Mouse (Mus musculus) stomach, postnatal 0 days (tissue): ENCODE results near the gene Dnhd1. TPM values are rescaled to one million over a fixed set of nuclear protein-coding genes. Genes with fewer than 3 reads are reported as not detected.
A peak's percentile ranks its signal among the peaks of the same experiment; 100 is the strongest.

ENCODE experiments used
- ATAC-seq: fragments of 200-750 bp; cut with Nextera tagmentation; 2 replicates; pipeline ENCODE4 v1.8.0; 2017; ENCODE audit not compliant: low FRiP score, low TSS enrichment
- DNase-seq: peaks from one replicate; pipeline ENCODE4 v3.0.0-alpha.2; 2016; ENCODE audit warnings: low spot score
- H3K27ac ChIP-seq: fragments of 300-500 bp; sonication (generic); replicated peaks from 2 replicates; pipeline ENCODE4 v1.5.1; 2014; ENCODE audit warnings: mild to moderate bottlenecking, control low read depth
- H3K27me3 ChIP-seq: fragments of 300-500 bp; sonication (generic); 2 replicates; pipeline ENCODE4 v1.6.1; 2014; ENCODE audit warnings: low read length; ENCODE audit not compliant: control insufficient read depth, insufficient read depth
- H3K36me3 ChIP-seq: fragments of 300-500 bp; sonication (generic); 2 replicates; pipeline ENCODE4 v1.6.1; 2014; ENCODE audit warnings: low read length, mixed read lengths; ENCODE audit not compliant: control insufficient read depth, insufficient read depth
- H3K4me1 ChIP-seq: fragments of 300-500 bp; sonication (generic); replicated peaks from 2 replicates; pipeline ENCODE4 v1.6.1; 2014; ENCODE audit warnings: antibody characterized with exemption; ENCODE audit not compliant: control insufficient read depth, insufficient read depth
- H3K4me2 ChIP-seq: fragments of 300-500 bp; sonication (generic); replicated peaks from 2 replicates; pipeline ENCODE4 v1.6.1; 2014; ENCODE audit warnings: low read depth, mild to moderate bottlenecking, control low read depth, moderate library complexity
- H3K4me3 ChIP-seq: fragments of 300-500 bp; sonication (generic); 2 replicates; pipeline ENCODE4 v1.5.1; 2014; ENCODE audit warnings: low read depth, low read length, control low read depth
- H3K9ac ChIP-seq: fragments of 300-500 bp; sonication (generic); 2 replicates; pipeline ENCODE4 v1.6.1; 2014; ENCODE audit warnings: mild to moderate bottlenecking, low read length, control low read depth, mixed read lengths
- H3K9me3 ChIP-seq: fragments of 300-500 bp; sonication (generic); 2 replicates; pipeline ENCODE4 v1.6.1; 2016; ENCODE audit warnings: low read length; ENCODE audit not compliant: control insufficient read depth
- CTCF ChIP-seq: IDR thresholded peaks from 2 replicates; pipeline ENCODE4 v1.5.1; 2016; ENCODE audit warnings: antibody characterized with exemption, low read depth, mild to moderate bottlenecking, moderate library complexity
- EP300 ChIP-seq: optimal IDR thresholded peaks from 2 replicates; pipeline ENCODE3; 2016; ENCODE audit warnings: antibody characterized with exemption
- WGBS: fragments of 180-500 bp; shearing (Covaris S2); extraction: QIAGEN DNeasy Blood & Tissue Kit; methylation state at CpG from one replicate; pipeline ENCODE4 v1.1.7; 2014; 5-methylcytosine and 5-hydroxymethylcytosine counted together
- polyA plus RNA-seq: library from polyadenylated mRNA; unstranded; fragments of >200 nt; fragmentation: Nextera tagmentation; extraction: Ambion mirVana; gene quantifications from 2 replicates; pipeline ENCODE4 v1.2.1, GENCODE M21; 2015

Dnhd1 gene
- polyA plus RNA-seq, 1 experiment from 2014 or later: 0.07 TPM

DNA sequence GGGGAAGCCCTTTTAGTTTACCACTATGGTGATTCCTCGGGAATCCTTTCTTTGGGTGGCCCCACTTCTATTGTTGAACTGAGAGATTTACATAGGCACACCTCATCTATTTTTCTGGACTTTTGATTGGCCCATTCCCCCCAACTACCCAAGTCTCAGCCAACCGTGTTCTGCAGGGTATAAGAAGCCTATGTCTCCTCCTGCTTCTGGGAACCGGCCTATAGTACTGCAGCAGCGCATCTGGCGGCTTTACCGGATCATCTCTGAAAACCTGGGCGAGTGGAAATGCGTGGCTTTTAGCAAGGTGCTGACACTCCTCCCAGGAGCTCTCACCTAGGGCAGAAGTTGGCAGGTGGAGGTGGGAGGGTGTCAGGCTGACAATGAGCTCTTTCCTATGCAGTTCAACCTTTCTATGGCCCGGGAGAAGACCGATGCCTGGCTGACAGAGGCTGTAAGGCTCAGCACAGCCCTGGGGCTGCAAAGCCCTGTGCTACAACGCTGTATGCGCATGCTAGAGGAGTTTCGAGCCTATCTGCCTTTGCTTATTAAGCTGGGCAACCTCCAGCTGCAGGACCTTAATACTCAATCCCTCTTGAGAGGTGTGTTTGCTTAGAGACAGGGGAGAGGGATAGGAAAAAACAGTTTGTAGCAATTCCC, 35.0 kb downstream of the Dnhd1 start:
- H3K27ac ChIP-seq: no peak overlapping the region
- ATAC-seq (no peak), DNase-seq (no peak)
- H3K4me1 ChIP-seq: no peaks in the 10 kb centered on the region
- H3K4me3 ChIP-seq: no peak overlapping the region
- no peak overlapping the region for H3K4me2 ChIP-seq
- no peak for TF ChIP-seq CTCF
- TF ChIP-seq EP300: no peak
- H3K27me3 ChIP-seq: no peaks in the 10 kb centered on the region
- no peaks in the 10 kb centered on the region for H3K9me3 ChIP-seq
- WGBS: 15% methylated on average over 13 of the region's 13 CpGs
- H3K36me3 ChIP-seq: no peaks in the 10 kb centered on the region
- no peak overlapping the region for H3K9ac ChIP-seq

DNA sequence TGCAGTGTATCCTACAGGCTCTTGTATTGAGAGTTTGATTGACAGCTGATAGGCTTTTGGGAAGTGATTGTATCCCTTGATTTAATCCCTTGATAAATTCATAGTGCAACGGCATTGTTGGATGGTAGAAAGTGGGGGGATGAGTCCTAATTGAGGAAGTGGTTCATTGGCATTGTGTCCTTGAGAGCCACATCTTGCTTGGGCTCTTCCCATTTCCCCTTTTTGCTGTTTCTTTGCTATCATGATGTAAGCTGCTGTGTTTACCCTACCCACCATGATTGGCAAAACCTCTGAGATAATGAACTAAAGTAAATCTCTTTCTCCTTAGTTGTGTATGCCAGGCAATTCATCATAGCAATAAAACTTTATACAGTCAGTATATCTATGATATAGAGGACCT, 40.2 kb downstream of the Dnhd1 start:
- TF ChIP-seq CTCF (no peak), EP300 (no peak)
- Histone ChIP-seq H3K36me3 (no peaks in the 10 kb centered on the region), H3K4me3 (no peak overlapping the region), H3K27ac (no peak overlapping the region), H3K27me3 (no peaks in the 10 kb centered on the region), H3K4me1 (no peaks in the 10 kb centered on the region), H3K4me2 (no peak overlapping the region), H3K9me3 (no peaks in the 10 kb centered on the region), H3K9ac (no peak overlapping the region)
- DNase-seq: no peak
- WGBS: 73% methylated on average over 1 of the region's 1 CpGs
- no peak for ATAC-seq

DNA sequence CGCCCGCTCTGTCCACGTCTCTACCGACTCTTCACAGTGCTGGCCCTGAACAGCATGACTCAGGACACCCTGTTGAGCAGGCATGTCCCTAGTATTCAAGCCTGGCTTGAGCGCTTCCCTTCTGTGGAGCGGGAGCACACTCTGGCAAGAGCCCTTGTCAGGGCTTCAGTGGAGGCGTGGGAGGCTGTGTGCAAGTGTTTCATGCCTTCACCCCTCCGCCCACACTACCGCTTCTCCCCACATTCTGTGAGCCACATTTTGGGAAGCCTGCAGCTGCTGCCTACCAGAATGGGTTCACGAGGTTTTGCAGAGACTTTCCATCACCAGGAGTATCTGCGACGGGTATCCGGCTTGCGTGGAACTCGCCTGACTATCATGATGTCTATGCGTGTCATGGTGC, 52.6 kb downstream of the Dnhd1 start:
- no peak overlapping the region for H3K4me3 ChIP-seq
- H3K9me3 ChIP-seq: no peaks in the 10 kb centered on the region
- H3K4me1 ChIP-seq: no peaks in the 10 kb centered on the region
- H3K4me2 ChIP-seq: no peak overlapping the region
- H3K36me3 ChIP-seq: no peaks in the 10 kb centered on the region
- H3K27me3 ChIP-seq: no peaks in the 10 kb centered on the region
- no peak overlapping the region for H3K27ac ChIP-seq
- H3K9ac ChIP-seq: no peak overlapping the region
- WGBS: 82% methylated on average over 16 of the region's 16 CpGs
- TF ChIP-seq EP300: no peak
- TF ChIP-seq CTCF: no peak
- no peak for DNase-seq
- no peak for ATAC-seq

DNA sequence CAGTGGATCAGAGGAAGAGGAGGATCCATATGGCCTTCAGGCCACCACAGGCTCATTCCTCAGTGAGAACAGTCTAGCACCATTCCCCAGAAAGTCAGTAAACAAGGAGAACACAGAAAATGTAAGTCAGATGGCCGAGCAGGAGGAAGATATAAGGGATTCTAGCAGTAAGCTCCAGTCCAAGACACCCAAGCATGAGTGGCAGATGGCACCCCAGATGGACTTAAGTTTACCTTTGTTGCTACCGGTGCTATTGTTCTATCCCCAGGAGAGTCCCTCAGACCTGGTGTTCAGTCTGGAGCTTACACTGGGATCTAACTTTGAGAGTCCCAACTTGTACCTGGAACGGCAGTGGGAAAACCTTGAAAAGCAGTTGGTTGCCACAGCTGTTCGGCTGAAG, 53.2 kb downstream of the Dnhd1 start:
- no peak for ATAC-seq
- no peaks in the 10 kb centered on the region for H3K27me3 ChIP-seq
- H3K4me2 ChIP-seq: no peak overlapping the region
- no peak overlapping the region for H3K4me3 ChIP-seq
- WGBS: 91% methylated on average over 4 of the region's 4 CpGs
- no peaks in the 10 kb centered on the region for H3K9me3 ChIP-seq
- no peak overlapping the region for H3K27ac ChIP-seq
- no peak overlapping the region for H3K9ac ChIP-seq
- H3K4me1 ChIP-seq: no peaks in the 10 kb centered on the region
- TF ChIP-seq CTCF (no peak), EP300 (no peak)
- no peaks in the 10 kb centered on the region for H3K36me3 ChIP-seq
- DNase-seq: no peak

DNA sequence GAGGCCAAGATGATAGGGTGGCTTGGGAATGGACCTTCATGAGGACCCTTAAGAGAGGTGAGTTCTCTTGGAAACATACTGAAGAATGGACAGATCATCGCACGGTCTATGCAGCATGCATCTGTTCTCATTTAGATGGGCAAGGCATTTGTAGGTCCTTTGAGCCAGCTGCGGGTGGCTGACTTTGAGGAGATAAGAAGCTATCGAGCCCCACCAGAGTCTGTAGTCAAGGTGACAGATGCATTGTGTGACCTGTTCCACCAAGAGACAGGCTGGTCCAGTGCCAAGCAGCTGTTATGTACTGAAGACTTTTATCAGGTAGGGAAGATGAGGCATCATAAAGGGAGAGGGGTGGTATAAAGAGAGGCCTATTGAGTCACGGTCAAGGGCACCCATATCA, 58.1 kb downstream of the Dnhd1 start:
- TF ChIP-seq EP300 (no peak), CTCF (no peak)
- no peaks in the 10 kb centered on the region for H3K36me3 ChIP-seq
- no peaks in the 10 kb centered on the region for H3K27me3 ChIP-seq
- no peaks in the 10 kb centered on the region for H3K9me3 ChIP-seq
- DNase-seq (no peak), ATAC-seq (no peak)
- WGBS: 88% methylated on average over 5 of the region's 5 CpGs
- no peak overlapping the region for H3K4me2 ChIP-seq
- no peak overlapping the region for H3K9ac ChIP-seq
- H3K4me1 ChIP-seq: no peaks in the 10 kb centered on the region
- H3K4me3 ChIP-seq: no peak overlapping the region
- no peak overlapping the region for H3K27ac ChIP-seq

DNA sequence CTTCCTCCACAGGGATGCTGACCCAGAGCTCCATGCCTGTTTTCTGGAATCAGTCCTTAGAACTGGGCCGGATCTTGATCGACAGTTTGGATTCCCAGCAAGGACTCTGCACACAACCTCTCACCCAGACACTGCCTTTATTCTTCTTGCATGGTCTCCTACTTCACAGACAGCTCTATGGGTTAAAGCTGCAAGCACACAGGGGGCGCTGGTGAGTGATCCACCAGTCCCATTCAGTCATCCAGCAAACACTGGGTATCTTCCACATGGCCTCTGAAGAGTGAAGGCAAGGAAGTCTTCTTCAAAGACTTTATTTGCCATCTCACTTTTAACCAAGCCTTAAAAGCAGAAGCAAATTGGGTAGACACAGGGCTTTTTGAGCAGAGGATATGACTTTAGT, 64.7 kb downstream of the Dnhd1 start:
- no peak for ATAC-seq
- Histone ChIP-seq H3K9me3 (no peaks in the 10 kb centered on the region), H3K27me3 (no peaks in the 10 kb centered on the region), H3K36me3 (no peaks in the 10 kb centered on the region), H3K4me2 (no peak overlapping the region), H3K4me3 (no peak overlapping the region), H3K27ac (no peak overlapping the region), H3K9ac (no peak overlapping the region), H3K4me1 (no peaks in the 10 kb centered on the region)
- TF ChIP-seq CTCF (0 out of 2 replicates have a peak, but pooled peaks have one; percentile 3), EP300 (no peak)
- no peak for DNase-seq
- 61% methylated on average over 3 of the region's 3 CpGs for WGBS
